Comparison of ENCODE assay signal across 11 mouse cellular contexts in genomic region chr12:116622665-116623387, GRCm38 (mm10).
DNase-seq lines count a peak whose midpoint lies in the region; ATAC-seq lines count a peak whose summit lies in the region.
"Had no signal": no experiment of that assay in that cellular context is flagged by ENCODE, and none has a peak within 500 bp of the region (broad histone marks: within the 10 kb centered on the region; RNA-seq: fewer than 3 reads in every experiment).

No protein-coding gene starts in this region.

- no peaks in the 10 kb centered on the region for H3K36me3 ChIP-seq in heart, embryonic 12.5 days
- H3K36me3 ChIP-seq: intestine, embryonic 15.5 days had no signal

- no peak overlapping the region for H3K4me2 ChIP-seq in heart, embryonic 12.5 days
- H3K4me2 ChIP-seq: intestine, embryonic 15.5 days had no signal

- no peaks in the 10 kb centered on the region for H3K9me3 ChIP-seq in heart, embryonic 12.5 days (replicated peaks)
- H3K9me3 ChIP-seq: intestine, embryonic 15.5 days had no signal

- no peak overlapping the region for H3K4me3 ChIP-seq in heart, embryonic 12.5 days
- H3K4me3 ChIP-seq: intestine, embryonic 15.5 days had no signal

- no peak overlapping the region for H3K9ac ChIP-seq in heart, embryonic 12.5 days
- H3K9ac ChIP-seq: intestine, embryonic 15.5 days had no signal

- 52% methylated on average over 6 of the region's 6 CpGs for WGBS in heart, embryonic 12.5 days

- no peak for ATAC-seq in heart, embryonic 12.5 days (ENCODE audit: insufficient number of reproducible peaks, low FRiP score)
- ATAC-seq: intestine, embryonic 15.5 days had no signal

- peak; percentile 9 for DNase-seq in lung, postnatal 25 days (ENCODE audit: low spot score)
- no peak for DNase-seq in lung, postnatal 14 days
- peak; percentile 93 for DNase-seq in cerebellum, adult 9-10 months
- DNase-seq in layer of hippocampus, adult 9-11 months: peak; percentile 88
- peak; percentile 51 for DNase-seq in right cerebral cortex, postnatal 4 days
- DNase-seq in B cell, adult 2 months: no peak
- DNase-seq in spleen, postnatal 14 days (ENCODE audit: low spot score in 2 of 2): no peak
- DNase-seq: gastrocnemius, postnatal 25 days; thymus, postnatal 36 days had no signal

- H3K4me1 ChIP-seq in heart, embryonic 12.5 days (replicated peaks): no peaks in the 10 kb centered on the region
- H3K4me1 ChIP-seq: intestine, embryonic 15.5 days had no signal

- no peaks in the 10 kb centered on the region for H3K27me3 ChIP-seq in heart, embryonic 12.5 days (replicated peaks)
- H3K27me3 ChIP-seq: intestine, embryonic 15.5 days had no signal

- no peak overlapping the region for H3K27ac ChIP-seq in heart, embryonic 12.5 days (ENCODE audit: poor library complexity, severe bottlenecking)
- H3K27ac ChIP-seq: intestine, embryonic 15.5 days had no signal

Comparison
In these comparisons a context has a peak if more than half of its experiments do, and no peak if none do; other contexts are left out.
1. DNase-seq: peak in lung, postnatal 25 days (single experiment), cerebellum, adult 9-10 months (single experiment), layer of hippocampus, adult 9-11 months (single experiment) and right cerebral cortex, postnatal 4 days (single experiment); none in lung, postnatal 14 days (single experiment), B cell, adult 2 months (0 of 2) and spleen, postnatal 14 days (0 of 2).